Mouse (Mus musculus): Measurements from ENCODE around the gene Inca1. TPM values are rescaled to one million over a fixed set of nuclear protein-coding genes. Genes with fewer than 3 reads are reported as not detected.

The Inca1 gene
- polyA plus RNA-seq, 1 experiment: 5.4 TPM

GRCm38 (mm10) chr11:70656964-70657363, 43.0 kb downstream of the Inca1 start, which contains the start of gene Eno3:
Eno3 (plus strand) TSS chr11:70657202.
- TF ChIP-seq CTCF (conservative IDR thresholded peaks at IDR 0.05; ENCODE audit: insufficient read depth, insufficient read length, low read depth, low read length) (no peak), POLR2A (IDR thresholded peaks at IDR 0.05; ENCODE audit: low read depth, low read length) (no peak)
- Histone ChIP-seq H3K4me3 (ENCODE audit: insufficient read depth, low read depth, low read length) (peak within 1 kb of the TSS; percentile 100), H3K4me1 (ENCODE audit: control insufficient read depth, insufficient read depth, low read length) (peaks cover 10% of the 10 kb centered on the region; the same call in 1 of the 2 replicates), H3K27me3 (replicated peaks; ENCODE audit: control insufficient read depth, insufficient read depth, low read length) (no peaks in the 10 kb centered on the region), H3K27ac (ENCODE audit: insufficient read depth, low read depth, low read length) (peak within 1 kb of the TSS; percentile 93), H3K36me3 (ENCODE audit: control insufficient read depth, insufficient read depth, low read length) (no peaks in the 10 kb centered on the region)
- no peak for DNase-seq
- 64% methylated on average over 3 of the region's 3 CpGs for WGBS

GRCm38 (mm10) chr11:70656456-70656927, 43.5 kb downstream of the Inca1 start:
- WGBS: 49% methylated on average over 16 of the region's 16 CpGs
- Histone ChIP-seq H3K27ac (ENCODE audit: insufficient read depth, low read depth, low read length) (peak overlapping the region; percentile 93), H3K4me3 (ENCODE audit: insufficient read depth, low read depth, low read length) (peak overlapping the region; percentile 100), H3K36me3 (ENCODE audit: control insufficient read depth, insufficient read depth, low read length) (no peaks in the 10 kb centered on the region; the same call in 1 of the 2 replicates), H3K27me3 (replicated peaks; ENCODE audit: control insufficient read depth, insufficient read depth, low read length) (no peaks in the 10 kb centered on the region), H3K4me1 (ENCODE audit: control insufficient read depth, insufficient read depth, low read length) (peaks cover 12% of the 10 kb centered on the region; the same call in 1 of the 2 replicates)
- peak; percentile 64 for DNase-seq
- no peak for TF ChIP-seq POLR2A (IDR thresholded peaks at IDR 0.05; ENCODE audit: low read depth, low read length)
- no peak for TF ChIP-seq CTCF (conservative IDR thresholded peaks at IDR 0.05; ENCODE audit: insufficient read depth, insufficient read length, low read depth, low read length)

- TF ChIP-seq POLR2A (IDR thresholded peaks at IDR 0.05; ENCODE audit: low read depth, low read length) (no peak), CTCF (conservative IDR thresholded peaks at IDR 0.05; ENCODE audit: insufficient read depth, insufficient read length, low read depth, low read length) (no peak)
Observed at GRCm38 (mm10) chr11:70655571-70656455, 44.1 kb downstream of the Inca1 start.

GRCm38 (mm10) chr11:70654923-70655570, 44.9 kb downstream of the Inca1 start:
- TF ChIP-seq POLR2A (IDR thresholded peaks at IDR 0.05; ENCODE audit: low read depth, low read length): peak; percentile 38
- no peak for TF ChIP-seq CTCF (conservative IDR thresholded peaks at IDR 0.05; ENCODE audit: insufficient read depth, insufficient read length, low read depth, low read length)
- Histone ChIP-seq H3K36me3 (ENCODE audit: control insufficient read depth, insufficient read depth, low read length) (peaks cover 6% of the 10 kb centered on the region; the same call in 1 of the 2 replicates), H3K4me1 (ENCODE audit: control insufficient read depth, insufficient read depth, low read length) (peaks cover 12% of the 10 kb centered on the region; the same call in 1 of the 2 replicates), H3K27me3 (replicated peaks; ENCODE audit: control insufficient read depth, insufficient read depth, low read length) (no peaks in the 10 kb centered on the region), H3K4me3 (ENCODE audit: insufficient read depth, low read depth, low read length) (peak overlapping the region; percentile 100), H3K27ac (ENCODE audit: insufficient read depth, low read depth, low read length) (peak overlapping the region; percentile 93)
- peak; percentile 86 for DNase-seq
- under 1% methylated on average over 48 of the region's 48 CpGs for WGBS

More at GRCm38 (mm10) chr11:70655571-70656455, 44.1 kb downstream of the Inca1 start:
- 3% methylated on average over 61 of the region's 61 CpGs for WGBS
- Histone ChIP-seq H3K4me1 (ENCODE audit: control insufficient read depth, insufficient read depth, low read length) (peaks cover 12% of the 10 kb centered on the region; the same call in 1 of the 2 replicates), H3K36me3 (ENCODE audit: control insufficient read depth, insufficient read depth, low read length) (peaks cover 3% of the 10 kb centered on the region; the same call in 1 of the 2 replicates), H3K27me3 (replicated peaks; ENCODE audit: control insufficient read depth, insufficient read depth, low read length) (no peaks in the 10 kb centered on the region), H3K4me3 (ENCODE audit: insufficient read depth, low read depth, low read length) (peak overlapping the region; percentile 100), H3K27ac (ENCODE audit: insufficient read depth, low read depth, low read length) (peak overlapping the region; percentile 93)
- DNase-seq: peak; percentile 58

- under 1% methylated on average over 45 of the region's 61 CpGs for WGBS
- Histone ChIP-seq H3K4me1 (ENCODE audit: control insufficient read depth, insufficient read depth, low read length) (peaks cover 12% of the 10 kb centered on the region; the same call in 1 of the 2 replicates), H3K27ac (ENCODE audit: insufficient read depth, low read depth, low read length) (peak within 1 kb of the TSS; percentile 100), H3K4me3 (ENCODE audit: insufficient read depth, low read depth, low read length) (peak within 1 kb of the TSS; percentile 100), H3K27me3 (replicated peaks; ENCODE audit: control insufficient read depth, insufficient read depth, low read length) (no peaks in the 10 kb centered on the region), H3K36me3 (ENCODE audit: control insufficient read depth, insufficient read depth, low read length) (peaks cover 6% of the 10 kb centered on the region; the same call in 1 of the 2 replicates)
- DNase-seq: peak; percentile 83
- TF ChIP-seq POLR2A (IDR thresholded peaks at IDR 0.05; ENCODE audit: low read depth, low read length) (peak; percentile 82), CTCF (conservative IDR thresholded peaks at IDR 0.05; ENCODE audit: insufficient read depth, insufficient read length, low read depth, low read length) (no peak)
Observed at GRCm38 (mm10) chr11:70654198-70654922, 45.6 kb downstream of the Inca1 start, which contains the start of gene Pfn1. Pfn1 (minus strand) TSS chr11:70654644.
